Mouse (Mus musculus) kidney, adult 2 months (tissue): ENCODE measurements around the gene Stk38l. TPM values are rescaled to one million over a fixed set of nuclear protein-coding genes. Genes with fewer than 3 reads are reported as not detected.

Experiments
- DNase-seq: peaks from one replicate; pipeline ENCODE4 v3.0.0; 2021
- H3K27ac ChIP-seq: fragments of 200-500 bp; 2 replicates; pipeline ENCODE4 v1.5.1; 2012; ENCODE audit warnings: low read depth, low read length, control low read depth, inconsistent platforms; ENCODE audit not compliant: insufficient read depth
- H3K27me3 ChIP-seq: fragments of 200-500 bp; replicated peaks from 2 replicates; pipeline ENCODE4 v1.6.1; 2012; ENCODE audit warnings: mild to moderate bottlenecking, moderate library complexity, low read length, inconsistent platforms; ENCODE audit not compliant: control insufficient read depth, insufficient read depth
- H3K36me3 ChIP-seq: fragments of 200-500 bp; 2 replicates; pipeline ENCODE4 v1.6.1; 2012; ENCODE audit warnings: mild to moderate bottlenecking, moderate library complexity, low read length, inconsistent platforms; ENCODE audit not compliant: control insufficient read depth, insufficient read depth
- H3K4me1 ChIP-seq: fragments of 200-500 bp; 2 replicates; pipeline ENCODE4 v1.6.1; 2011; ENCODE audit warnings: low read length; ENCODE audit not compliant: control insufficient read depth, insufficient read depth
- H3K4me3 ChIP-seq: fragments of 200-500 bp; 2 replicates; pipeline ENCODE4 v1.5.1; 2011; ENCODE audit warnings: mild to moderate bottlenecking, low read depth, low read length, control low read depth; ENCODE audit not compliant: insufficient read depth
- CTCF ChIP-seq: fragments of 200-500 bp; conservative IDR thresholded peaks from 2 replicates; pipeline ENCODE4 v1.5.1; 2011; ENCODE audit warnings: low read depth, mild to moderate bottlenecking, control low read depth, low read length, moderate library complexity, mixed read lengths; ENCODE audit not compliant: insufficient read depth, insufficient read length
- POLR2A ChIP-seq: fragments of 200-500 bp; IDR thresholded peaks from one replicate; pipeline ENCODE4 v1.6.1; 2011; ENCODE audit warnings: low read depth, low read length, control low read depth
- WGBS: fragments of 180-500 bp; shearing (Covaris S2); methylation state at CpG from one replicate; pipeline ENCODE4 v1.1.7; 2018; 5-methylcytosine and 5-hydroxymethylcytosine counted together
- polyA plus RNA-seq: library from polyadenylated mRNA; depleted of rRNA; stranded (reverse); fragments of >200 nt; gene quantifications from 2 replicates; pipeline ENCODE4 v1.2.3, GENCODE M21; 2012; rRNA removed

Stk38l gene
- polyA plus RNA-seq, 1 experiment: 4.3 TPM

DNA sequence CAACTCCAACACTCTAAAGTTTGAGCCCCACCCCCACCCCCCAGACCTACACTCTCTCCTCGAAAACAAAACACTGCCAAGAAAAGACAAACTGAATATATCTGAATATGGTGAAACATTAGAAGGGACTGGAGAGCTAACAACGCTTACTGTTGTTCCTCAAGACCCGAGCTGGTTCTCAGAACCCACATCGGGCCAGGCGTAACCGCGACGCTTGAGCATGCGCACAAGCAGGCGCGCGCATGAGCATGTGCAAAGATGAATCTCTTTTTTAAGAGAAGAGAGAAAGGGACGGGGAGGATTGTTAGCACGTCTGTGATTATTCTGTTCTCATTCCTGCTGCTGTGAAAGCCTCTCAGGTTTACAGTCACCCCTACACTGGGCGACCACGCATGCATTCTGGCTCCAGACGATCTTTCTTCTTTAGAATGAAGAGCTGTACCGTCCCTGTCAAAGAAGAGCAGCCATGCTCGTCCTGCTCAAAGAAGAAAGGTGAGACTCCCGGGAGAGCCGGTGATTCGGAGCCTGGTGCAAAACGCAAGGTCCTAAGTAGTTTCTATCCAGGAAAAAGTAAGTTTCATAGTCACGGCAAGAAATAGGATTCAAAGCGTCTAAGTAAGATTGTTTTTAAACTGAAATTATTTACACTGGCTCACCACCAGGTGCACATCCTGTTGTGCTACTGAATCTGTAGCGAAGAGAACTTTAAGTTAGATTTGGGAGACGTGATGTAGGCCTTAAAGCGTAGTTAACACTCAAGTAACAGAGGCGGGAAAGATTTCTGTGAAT, 95.6 kb downstream of the Stk38l start:
- no peaks in the 10 kb centered on the region for H3K27me3 ChIP-seq
- H3K36me3 ChIP-seq: no peaks in the 10 kb centered on the region
- H3K4me3 ChIP-seq: no peak overlapping the region
- no peaks in the 10 kb centered on the region for H3K4me1 ChIP-seq
- WGBS: 59% methylated on average over 29 of the region's 29 CpGs
- DNase-seq: no peak
- no peak overlapping the region for H3K27ac ChIP-seq
- TF ChIP-seq CTCF (no peak), POLR2A (no peak)

DNA sequence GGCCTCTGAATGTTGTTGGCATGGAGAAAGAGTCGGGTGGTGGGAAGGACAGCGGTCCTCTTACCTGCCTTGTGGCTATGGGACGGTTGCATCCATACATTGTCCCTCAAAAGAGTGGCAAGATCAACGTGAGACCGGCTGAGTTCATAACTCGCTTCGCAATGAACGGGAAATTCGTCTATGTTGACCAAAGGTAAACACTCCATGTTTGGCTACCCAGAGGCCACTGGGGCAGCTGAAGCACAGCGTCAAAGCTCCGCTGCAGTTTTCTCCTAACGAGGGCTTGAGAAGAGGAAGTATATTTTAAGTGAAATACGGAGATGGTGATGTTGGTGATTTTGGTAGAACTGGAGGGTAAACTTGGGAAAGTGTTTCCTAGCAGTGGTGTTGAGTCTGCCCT, 97.2 kb downstream of the Stk38l start:
- TF ChIP-seq CTCF (no peak), POLR2A (no peak)
- Histone ChIP-seq H3K27me3 (no peaks in the 10 kb centered on the region), H3K4me3 (no peak overlapping the region), H3K27ac (no peak overlapping the region), H3K4me1 (no peaks in the 10 kb centered on the region), H3K36me3 (no peaks in the 10 kb centered on the region)
- DNase-seq: no peak
- WGBS: 90% methylated on average over 13 of the region's 13 CpGs

DNA sequence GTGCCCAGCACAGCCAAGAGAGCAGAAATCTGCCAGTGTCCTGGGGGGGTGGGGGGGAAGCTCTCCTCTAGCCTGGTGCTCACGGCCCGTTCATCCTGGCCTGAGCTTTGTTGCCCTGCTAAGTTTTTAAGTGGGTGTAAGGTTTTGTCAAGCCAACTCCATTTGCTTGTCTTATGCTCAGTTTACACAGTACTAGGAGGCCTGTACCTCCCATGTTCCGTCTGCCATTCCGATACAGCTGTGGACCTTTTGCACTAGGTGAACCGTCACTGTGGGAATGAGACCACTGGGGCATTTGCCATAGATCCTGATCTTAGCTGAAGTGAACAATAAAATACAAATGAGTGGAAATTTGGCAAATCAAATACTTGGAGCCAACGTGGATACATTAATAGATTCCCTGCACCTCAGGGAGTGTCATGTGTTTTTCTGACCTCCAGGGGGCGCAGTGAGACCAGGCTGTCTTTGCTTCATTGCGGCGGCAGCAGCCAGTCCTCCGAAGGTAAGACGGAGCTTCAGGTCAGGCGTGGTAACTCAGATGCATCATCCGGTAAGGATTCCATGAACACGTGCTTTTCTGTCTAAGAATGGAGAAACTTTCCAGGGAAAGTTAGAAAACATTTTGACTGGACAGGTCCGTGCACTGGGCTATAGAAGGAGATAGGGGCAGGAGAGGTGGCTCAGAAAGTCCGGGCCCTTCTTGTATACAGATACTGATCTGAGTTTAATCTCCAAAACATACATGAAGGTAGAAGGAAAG, 100.1 kb downstream of the Stk38l start:
- H3K27ac ChIP-seq: no peak overlapping the region
- no peaks in the 10 kb centered on the region for H3K36me3 ChIP-seq
- DNase-seq: peak; percentile 73
- WGBS: 37% methylated on average over 16 of the region's 16 CpGs
- TF ChIP-seq CTCF (peak; percentile 94), POLR2A (no peak)
- no peaks in the 10 kb centered on the region for H3K4me1 ChIP-seq
- H3K4me3 ChIP-seq: no peak overlapping the region
- no peaks in the 10 kb centered on the region for H3K27me3 ChIP-seq

DNA sequence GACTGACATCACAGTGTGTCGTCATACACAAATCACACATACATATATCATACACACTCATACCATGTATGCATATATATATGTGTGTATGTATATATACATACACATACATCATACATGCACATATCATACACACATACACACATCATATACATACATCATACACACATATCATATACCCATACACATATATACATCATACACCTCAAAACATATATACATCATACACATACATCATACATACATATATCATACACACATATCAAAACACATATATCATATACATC, 100.6 kb downstream of the Stk38l start:
- Histone ChIP-seq H3K27me3 (no peaks in the 10 kb centered on the region), H3K4me3 (no peak overlapping the region), H3K4me1 (no peaks in the 10 kb centered on the region), H3K27ac (no peak overlapping the region), H3K36me3 (no peaks in the 10 kb centered on the region)
- TF ChIP-seq POLR2A (no peak), CTCF (no peak)
- no peak for DNase-seq
- WGBS: 79% methylated on average over 1 of the region's 1 CpGs

Other genes starting within 250 kb of the Stk38l start
- gene Itpr2, start 222.8 kb upstream of the Stk38l start, polyA plus RNA-seq: 31.9 and 35.8 TPM in 2 replicates
- 35.3 and 36.3 TPM in 2 replicates for gene Fgfr1op2, start 147.8 kb upstream of the Stk38l start, polyA plus RNA-seq
- 10.7 and 11.7 TPM in 2 replicates for gene Ints13, start 147.2 kb upstream of the Stk38l start, polyA plus RNA-seq
- 45.4 and 59.9 TPM in 2 replicates for gene Med21, start 82.4 kb upstream of the Stk38l start, polyA plus RNA-seq
- 32.9 and 34.8 TPM in 2 replicates for gene Tm7sf3, start 82.2 kb upstream of the Stk38l start, polyA plus RNA-seq
- 3.3 and 4.1 TPM in 2 replicates for gene Arntl2, start 71.1 kb downstream of the Stk38l start, polyA plus RNA-seq
- gene Smco2, start 125.1 kb downstream of the Stk38l start, polyA plus RNA-seq: 0.11 TPM in 1 of 2 replicates, not detected in the other
- 20.6 and 23.4 TPM in 2 replicates for gene Ppfibp1, start 163.5 kb downstream of the Stk38l start, polyA plus RNA-seq
- gene 1700034J05Rik, start 229.4 kb downstream of the Stk38l start, polyA plus RNA-seq: 0.07 TPM in 1 of 2 replicates, not detected in the other